Mouse (Mus musculus) liver, postnatal 0 days (tissue): Measurements from ENCODE around the gene Map3k13.

Experiments
- CTCF ChIP-seq: sonication (generic); IDR thresholded peaks from 2 replicates; pipeline ENCODE4 v1.5.1; 2016; ENCODE audit warnings: antibody characterized with exemption, low read depth
- EP300 ChIP-seq: IDR thresholded peaks from 2 replicates; pipeline ENCODE4 v1.6.1; 2016; ENCODE audit warnings: antibody characterized with exemption, low read depth, mild to moderate bottlenecking

GRCm38 (mm10) chr16:21977347-21977746 is 183.2 kb downstream of the Map3k13 start:
- TF ChIP-seq CTCF (no peak), EP300 (no peak)
